Mouse (Mus musculus) MEL-GATA-1-ER (cell line): ENCODE measurements around the gene Enthd1.
A peak's percentile ranks its signal among the peaks of the same experiment; 100 is the strongest.
"Not testable (repeated sequence)": the region's sequence is repeated elsewhere in the genome, so short reads cannot be mapped to it uniquely, and the experiment has no call there.

ENCODE experiments used
- DNase-seq: peaks from one replicate; pipeline ENCODE4 v3.0.0-alpha.2; 2012; ENCODE audit warnings: low read depth; ENCODE audit errors: extremely low read depth

Enthd1 gene

DNA sequence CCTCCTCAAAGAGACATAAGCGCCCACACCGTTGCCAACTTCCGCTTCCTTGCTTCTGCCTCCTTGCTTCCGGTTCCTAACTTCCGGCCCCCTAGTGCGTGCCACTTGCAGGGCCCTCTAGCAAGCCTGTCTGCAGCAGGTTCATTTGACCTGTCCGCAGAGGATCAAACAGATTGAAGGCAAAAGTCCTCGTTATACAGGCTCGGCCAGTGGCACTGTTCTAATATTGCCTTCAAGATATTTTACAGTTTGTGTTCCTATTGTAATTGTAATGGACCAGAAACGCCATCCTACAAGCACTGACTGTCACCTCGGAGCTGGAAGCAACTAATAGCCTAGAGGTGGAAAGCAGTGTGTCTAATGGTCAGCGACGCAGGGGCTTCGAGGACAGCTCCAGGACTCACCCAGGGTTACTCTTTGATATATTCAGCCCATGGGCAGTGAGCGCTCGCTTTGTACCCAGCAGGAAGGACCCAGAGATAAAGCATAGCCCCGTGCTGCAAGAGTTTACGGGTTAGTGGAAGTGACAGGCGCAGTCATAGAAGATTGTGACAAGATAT lies at the start of gene Enthd1:
Gene Enthd1, minus strand, starts transcription at position 51 of the 560 bp plus-strand sequence.
- DNase-seq = no peak

DNA sequence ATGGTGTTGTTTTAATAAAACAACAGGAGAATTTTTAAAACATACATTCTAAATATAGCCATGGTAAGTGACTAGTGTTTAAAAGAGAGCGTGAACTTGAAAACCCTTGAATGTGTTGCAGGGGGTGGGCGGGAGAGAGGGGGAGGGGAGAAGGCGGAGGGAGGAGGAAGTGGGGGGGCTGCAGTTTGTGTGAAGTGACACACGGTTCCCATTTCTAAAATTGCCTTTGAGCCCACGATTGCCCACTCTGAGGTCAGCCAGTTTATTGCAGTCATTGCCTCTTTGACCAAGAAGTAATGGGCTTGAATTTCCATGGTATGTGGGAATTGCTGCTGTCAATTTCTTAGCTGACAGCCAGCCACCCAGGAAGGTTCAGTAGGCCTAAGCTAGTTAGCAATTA lies 48.9 kb upstream of the Enthd1 start:
- DNase-seq = no peak

DNA sequence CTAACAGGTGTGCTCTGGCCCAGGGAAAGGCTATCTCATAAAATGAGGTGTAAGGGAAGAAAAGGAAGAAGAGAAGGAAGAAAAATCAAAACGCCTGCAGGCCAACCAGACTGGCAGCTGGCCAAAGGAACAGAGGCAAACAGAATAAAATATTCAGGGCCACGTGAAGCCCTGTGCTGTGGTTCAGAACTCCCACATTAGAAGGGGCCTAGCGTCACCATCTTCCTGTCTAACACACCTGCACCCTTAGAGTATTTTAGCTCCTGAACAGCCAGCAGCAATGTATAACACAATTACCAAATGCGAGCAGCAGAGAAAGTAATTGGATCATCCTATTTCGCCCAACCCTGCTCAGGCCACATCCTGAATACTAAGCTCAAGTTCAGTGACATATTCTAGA lies 46.5 kb upstream of the Enthd1 start:
- no peak for DNase-seq

DNA sequence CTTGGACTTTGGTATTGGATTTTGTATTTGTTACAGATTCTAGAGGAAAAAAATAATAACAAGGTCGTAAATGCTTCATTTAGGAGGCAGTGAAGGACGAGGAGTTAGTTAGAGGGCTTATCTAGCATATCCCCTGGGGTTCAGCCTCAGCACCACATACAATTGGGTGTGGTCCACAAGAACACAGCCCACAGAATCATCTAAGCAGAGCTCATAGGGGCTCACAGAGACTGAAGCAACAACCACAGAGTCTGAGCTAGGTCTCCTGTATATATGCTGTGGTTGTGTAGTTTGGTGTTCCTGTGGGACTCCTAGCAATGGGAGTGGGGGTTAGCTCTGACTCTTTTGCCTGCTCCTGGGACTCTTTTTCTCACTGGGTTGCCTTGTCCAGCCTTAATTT lies 45.4 kb upstream of the Enthd1 start:
- DNase-seq = no peak

DNA sequence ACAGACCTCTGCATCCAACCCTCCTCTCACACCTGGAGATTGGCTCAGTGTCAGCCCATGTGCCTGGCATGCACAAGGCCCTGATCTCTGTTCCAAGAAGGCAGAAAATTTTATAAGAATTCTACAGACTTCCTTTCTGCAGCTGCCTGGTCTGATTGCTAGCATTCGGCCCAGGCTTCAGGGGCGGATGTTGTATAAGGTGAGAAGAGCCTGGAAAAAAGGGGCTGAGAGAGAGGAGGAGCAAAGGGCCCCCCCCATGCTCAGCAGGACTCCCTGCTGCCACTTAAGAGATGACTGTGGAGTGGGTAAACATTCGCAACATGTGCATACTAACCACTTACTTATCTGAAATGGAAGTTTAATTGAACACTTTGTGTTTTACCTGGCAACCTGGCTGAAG lies 43.0 kb upstream of the Enthd1 start:
- DNase-seq = no peak

DNA sequence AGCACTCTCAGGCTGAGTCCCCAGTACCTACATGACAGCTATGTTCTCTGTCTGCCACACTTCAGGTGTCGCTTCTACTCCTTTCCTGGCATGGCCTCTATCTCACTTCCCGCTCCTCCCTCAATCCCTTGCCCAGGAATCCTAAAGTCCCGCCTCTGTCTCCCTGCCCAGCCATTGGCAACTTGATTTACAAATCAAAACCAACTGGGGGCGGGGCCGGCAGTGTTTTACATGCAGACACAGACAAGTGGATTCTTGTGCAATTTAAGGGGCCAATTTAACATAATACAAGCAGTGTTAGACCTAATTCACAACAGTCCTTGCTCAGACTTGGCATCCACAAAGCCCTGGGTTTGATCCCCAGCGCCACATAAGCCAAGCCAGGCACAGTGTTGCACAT lies 39.1 kb upstream of the Enthd1 start:
- no peak for DNase-seq

DNA sequence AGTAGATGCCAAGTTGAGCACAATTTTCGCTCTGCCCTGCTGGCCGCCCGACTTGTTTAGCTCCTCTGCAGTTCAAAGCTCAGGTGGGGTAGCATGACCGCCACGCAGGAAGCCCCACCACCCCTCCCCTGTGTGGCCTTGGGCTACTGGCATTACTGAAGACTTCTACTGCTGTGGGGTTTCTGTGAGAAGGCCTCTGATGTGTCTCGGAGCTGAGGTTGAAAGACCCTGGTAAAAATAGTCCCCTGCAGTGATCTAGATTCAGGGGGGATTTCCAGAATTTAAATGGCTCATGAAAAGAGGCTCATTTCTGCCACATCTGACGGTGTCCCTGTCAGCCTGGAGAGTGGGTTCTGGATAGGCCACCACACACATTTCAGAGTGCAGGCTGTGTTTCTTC lies 37.5 kb upstream of the Enthd1 start:
- DNase-seq = no peak

DNA sequence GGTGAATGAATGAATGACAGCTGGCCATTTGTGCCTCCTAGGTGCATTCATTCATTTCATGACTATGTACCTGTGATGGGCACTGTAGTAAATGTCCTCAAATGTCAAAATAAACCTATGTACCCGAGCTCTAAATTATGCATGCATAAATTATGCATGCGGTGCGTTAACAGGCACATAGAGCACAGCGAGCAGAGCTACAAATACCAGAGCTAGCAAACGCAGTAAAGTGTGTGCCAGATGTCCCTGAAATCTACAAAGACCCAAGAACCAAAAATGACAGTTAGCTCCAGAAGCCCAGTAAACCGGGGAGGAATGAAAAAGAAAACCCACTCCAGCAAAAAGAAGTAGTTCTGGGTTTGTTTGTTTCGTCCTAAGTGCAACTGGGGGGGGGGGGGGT lies 36.5 kb upstream of the Enthd1 start:
- DNase-seq = no peak

DNA sequence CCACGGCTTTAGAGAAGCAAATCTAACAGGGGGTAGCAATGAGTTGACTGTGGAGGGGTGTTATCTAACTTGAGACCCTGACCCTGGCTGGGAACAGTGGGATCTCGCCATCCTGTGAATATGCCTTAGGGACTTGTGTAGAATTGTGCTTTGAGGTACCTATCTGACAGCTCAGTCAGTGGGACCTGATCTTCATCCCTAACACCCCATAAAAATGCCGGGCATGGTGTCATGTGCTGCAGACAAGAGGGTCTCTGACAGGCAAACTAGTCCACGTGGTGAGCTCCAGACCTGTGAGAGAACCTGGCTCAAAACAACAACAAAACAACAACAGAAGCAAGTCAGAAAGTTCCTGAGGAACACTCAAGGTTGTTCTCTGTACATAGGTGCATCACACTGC lies 34.9 kb upstream of the Enthd1 start:
- no peak for DNase-seq

DNA sequence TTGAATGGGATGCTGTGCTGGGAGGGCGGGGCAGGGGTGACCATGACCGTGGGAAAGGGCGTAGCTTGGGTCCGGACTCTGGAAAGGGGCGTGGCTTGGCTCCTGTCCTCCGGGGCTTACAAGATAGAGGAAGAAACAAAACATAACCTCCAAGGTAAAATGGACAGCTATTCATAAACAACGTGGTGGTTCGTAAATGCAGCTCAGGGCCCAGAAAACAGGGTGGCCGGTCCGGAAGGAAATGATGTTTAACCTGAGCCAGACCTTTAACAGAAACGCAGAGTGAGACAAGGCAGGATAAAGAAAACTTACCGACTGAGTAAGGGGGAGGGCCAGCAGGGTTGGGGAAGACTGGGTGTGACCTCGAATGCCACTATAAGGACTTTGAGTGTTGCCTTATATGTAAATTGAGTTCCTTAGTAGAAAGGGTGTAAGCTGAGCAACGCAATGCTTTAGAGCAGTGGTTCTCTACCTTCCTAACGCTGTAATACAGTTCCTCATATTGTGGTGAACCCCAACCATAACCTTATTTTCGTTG lies 34.3 kb upstream of the Enthd1 start:
- DNase-seq = peak; percentile 38

DNA sequence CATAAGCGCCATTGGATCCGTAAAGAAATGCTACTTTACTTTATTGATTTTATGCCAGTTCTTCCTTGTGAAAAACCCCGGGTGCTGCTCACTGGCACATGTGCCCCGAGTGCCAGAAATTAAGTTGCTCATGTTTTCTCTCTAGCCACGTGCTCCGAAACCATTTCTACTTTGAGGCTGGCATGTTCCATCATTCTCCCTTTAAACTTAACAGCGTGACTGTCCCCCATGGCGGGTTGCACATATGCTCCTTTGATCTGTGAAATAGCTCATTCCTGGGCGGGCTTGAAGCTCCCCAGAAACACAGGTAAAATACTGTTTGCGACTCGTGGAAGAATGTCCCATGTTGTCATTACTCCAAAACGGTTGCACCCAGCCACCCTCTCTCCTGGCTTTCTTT lies 33.8 kb upstream of the Enthd1 start:
- no peak for DNase-seq

DNA sequence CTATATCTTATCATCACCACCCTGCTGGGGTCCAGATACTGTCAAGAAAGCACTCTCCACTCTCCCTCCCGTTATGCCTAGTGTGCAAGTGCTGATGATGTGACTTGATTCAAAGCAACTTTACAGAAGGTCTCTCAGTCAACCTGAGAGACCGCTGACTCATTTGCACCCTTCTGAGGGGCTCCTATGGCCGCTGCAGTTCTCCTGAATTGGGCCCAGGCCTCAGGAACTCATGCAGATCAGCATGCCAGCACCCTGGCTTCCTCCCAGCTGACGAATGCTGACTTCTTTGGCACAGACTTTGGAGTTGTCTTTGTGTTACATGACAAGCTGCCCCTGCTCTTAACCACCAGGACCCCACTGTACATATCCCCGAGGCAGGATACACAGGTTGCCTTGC lies 28.9 kb upstream of the Enthd1 start:
- no peak for DNase-seq

DNA sequence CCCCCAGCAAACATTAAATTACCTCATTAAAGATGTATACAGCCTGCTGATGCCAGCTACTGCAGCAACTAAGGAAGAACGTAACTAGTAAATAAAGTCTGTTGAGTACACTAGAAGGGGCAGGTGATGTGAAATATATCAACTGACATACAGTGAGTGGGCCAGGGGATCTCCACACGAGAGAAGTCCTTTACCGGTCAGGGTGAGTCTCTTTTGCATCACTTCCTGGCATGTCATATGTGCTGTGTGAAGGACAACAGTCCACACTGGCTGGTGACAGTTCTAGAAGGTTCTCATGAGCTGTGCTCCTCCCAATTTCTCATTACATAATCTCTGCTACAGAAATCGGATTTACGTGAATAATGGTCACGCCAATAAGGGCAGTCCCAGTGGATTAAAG lies 27.8 kb upstream of the Enthd1 start:
- DNase-seq = no peak

DNA sequence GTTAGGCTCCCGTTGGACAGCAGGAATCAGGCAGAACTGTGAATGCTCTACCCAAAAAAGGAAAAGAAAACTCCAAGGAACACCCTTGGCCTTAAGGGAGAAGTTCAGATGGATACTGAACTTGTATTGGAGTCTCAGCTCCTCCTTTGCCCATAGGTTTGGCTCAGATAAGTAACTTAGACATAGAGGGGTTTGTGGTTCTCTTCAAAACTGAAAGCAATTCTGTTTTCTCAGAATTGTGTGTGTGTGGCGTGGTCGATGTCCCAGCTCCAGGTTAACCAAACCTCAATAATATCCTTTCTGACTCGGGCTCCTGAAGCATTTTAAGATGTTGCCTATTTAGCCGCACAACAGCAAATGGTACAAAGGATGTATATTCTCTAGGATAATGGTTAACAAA lies 25.7 kb upstream of the Enthd1 start:
- no peak for DNase-seq

DNA sequence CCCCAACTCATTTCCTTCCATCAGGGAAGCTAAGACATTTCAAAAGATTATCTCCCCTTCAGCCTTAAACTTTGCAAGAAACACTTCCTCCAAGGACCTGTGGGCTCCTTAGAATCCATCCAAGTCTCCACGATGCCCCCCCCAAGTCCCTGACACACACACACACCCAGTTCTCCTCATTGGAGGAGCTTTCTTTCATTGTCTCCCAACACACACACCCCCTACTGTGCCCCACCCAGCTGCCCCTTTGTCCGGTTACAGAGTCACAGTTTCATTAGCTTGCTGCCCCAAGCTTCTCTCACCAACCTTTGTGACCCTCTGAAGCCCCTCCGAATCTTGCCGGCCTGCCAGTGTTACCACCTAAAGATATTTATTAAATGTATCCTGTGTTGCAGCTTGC lies 21.3 kb upstream of the Enthd1 start:
- no peak for DNase-seq

DNA sequence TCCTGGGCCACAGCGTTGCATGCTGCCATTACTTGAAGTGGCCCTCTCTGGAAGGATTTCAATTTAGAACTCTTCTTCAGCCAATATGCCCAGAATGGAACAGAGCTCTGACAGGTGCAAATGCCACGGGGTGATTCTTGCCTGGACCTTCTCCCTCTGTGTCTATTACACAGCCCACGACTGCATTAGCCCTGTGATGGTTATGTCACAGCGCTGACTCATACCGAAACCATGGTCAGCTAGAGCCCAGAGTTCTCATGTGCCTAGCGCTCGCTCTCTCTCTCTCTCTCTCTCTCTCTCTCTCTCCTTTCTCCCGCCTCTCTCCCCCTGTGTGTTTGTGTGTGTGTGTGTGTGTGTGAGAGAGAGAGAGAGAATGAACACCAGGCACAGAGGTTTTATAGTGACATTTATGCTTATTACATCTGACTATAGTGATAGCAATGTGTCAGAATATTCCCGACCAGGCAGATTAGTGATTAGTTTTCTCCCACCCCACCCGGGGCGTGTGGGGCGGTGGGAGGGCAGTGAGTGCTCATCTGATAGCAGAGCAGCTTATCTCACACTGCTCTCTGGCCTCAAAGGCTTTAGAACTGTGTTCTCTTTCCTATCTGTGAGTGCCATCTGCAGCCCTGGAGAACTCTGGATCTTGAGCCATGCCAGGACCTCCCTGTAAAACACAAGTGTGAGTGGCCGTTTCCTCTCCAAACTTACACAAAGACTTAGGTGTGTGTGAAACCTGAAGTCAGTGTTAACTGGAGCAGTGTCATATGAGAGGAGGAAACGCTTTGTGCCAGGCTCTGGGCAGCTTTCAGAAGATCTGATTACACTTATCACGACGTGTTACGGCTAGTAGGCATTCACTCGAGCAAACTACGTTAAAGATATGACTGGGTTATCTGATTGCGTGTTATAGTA lies 17.9 kb upstream of the Enthd1 start:
- DNase-seq = no peak

DNA sequence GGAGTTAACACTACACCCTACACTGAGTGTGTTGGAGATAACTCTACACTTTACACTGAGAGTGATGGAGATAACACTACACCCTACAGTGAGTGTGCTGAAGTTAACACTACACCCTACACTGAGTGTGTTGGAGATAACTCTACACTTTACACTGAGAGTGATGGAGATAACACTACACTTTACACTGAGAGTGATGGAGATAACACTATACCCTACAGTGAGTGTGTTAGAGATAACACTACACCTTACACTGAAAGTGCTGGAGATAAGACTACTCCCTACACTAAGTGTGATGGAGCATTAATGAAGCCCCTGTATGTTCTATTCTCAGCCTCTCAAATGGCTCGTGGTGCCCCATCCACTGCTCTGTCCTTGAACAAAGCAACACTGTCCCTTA lies 15.6 kb upstream of the Enthd1 start:
- DNase-seq = not testable (repeated sequence)

DNA sequence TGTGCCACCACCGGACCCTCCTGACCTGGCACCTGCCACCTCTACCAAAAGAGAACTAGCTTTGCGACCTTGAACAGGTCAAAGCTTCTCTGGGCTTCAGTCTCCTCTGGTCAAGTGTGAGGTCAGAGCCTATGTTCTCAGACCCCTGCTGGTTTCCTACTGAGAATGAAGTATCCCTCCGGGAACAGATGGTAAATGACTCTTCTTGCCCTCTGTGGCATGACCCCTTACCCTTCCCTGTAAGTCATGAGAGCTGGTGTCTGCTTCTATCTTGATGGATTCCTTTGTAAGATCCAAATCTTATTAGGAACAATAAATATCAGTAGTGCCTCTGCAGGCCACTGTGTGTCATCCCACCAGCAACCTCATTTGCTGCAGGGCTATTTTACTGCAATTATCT lies 14.2 kb upstream of the Enthd1 start:
- no peak for DNase-seq

DNA sequence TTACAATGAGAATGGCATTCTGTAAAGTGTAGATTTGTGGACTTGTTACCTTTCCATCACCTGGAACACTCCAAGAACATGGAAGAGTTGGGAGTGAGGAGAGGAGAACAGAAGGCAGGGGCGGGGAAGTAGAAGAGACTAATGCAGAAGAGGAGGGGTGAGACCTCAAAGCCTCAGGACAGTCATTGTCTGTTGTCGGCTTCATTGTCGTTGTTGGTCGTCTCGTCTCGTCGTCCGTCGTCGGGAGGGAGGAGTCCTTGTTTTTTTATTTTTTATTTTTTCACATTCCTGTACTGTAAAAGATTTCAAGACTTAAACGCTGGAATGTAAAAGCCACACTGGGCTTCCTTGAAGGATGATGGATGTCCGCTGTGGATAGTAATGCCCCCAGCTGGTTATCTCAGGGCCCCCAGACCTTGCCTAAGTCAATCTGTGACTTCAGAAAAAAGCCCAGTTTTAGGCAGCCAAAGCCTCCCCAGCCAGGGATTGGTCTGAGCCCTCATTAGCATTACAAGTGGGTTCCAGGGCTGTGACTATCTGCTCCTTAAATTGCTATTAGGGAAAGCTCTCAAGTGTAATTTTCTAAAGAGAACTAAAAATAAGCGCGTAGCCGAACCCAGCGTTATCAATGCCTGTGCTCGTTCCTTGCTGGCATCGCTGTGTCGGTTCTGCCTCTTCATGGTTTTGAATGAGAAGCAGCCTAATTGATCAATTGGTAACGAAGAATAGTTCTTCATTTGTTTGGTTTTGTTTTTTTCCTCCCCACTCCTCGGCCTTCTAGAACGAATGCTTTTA lies 12.4 kb upstream of the Enthd1 start:
- DNase-seq = no peak

DNA sequence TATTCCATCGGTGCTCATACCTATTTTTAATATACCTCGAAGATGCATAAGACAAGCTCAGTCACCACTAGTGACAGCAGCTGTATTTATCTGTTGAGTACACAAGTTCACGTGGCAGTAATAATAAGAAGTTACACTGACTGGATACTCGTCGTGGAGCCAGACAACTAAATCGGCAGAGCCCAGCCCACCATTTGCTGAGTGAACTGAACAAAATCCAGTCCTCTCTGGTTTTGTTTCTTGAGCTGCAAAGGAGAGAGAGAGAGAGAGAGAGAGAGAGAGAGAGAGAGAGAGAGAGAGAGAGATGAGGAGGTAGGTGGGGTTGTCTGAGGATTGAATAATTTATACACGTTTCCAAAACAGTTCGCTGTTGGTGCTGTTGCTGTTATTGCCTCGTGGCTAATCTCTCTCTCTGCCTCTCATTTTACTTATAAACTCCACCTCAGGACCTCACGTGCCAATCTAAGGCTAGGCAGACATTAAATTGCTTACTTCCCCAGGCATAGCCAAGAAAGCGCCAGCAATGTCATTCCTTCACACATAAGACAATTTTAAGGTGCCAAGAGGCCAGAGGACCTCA lies 11.5 kb upstream of the Enthd1 start:
- DNase-seq = no peak

DNA sequence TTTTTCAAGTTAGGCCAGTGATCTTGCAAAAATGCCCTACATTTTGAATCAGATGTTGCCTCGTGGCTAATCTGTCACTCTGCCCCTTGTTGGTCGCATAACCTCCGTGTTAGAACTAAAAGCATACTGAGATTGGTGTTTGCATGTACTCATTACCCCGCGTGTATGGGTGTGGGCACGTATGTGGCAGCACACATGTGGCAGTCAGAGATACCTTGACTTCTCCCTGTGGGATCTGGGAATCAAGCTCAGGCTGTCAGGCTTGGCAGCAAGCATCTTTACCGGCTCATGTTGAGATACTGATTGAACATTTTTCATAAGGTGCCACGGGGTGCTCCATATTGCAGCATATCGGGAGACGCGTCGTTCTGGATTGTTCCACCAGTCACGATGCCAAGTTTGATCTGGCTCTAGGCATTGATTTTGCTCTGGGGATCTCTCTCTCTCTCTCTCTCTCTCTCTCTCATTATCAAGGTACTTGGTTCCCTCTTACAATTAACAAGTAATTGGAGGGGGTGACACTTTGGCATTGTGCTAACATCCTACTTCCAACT lies 10.9 kb upstream of the Enthd1 start:
- no peak for DNase-seq
